Mouse (Mus musculus) c-Kit-positive CD71-positive TER-119-negative erythroid progenitor cells, embryonic 14.5 days (primary cell): ENCODE results near the gene Ahr.

ENCODE experiments used
- DNase-seq: peaks from one replicate; pipeline ENCODE4 v3.0.0-alpha.2; 2013; ENCODE audit warnings: low read depth

The Ahr gene

DNA sequence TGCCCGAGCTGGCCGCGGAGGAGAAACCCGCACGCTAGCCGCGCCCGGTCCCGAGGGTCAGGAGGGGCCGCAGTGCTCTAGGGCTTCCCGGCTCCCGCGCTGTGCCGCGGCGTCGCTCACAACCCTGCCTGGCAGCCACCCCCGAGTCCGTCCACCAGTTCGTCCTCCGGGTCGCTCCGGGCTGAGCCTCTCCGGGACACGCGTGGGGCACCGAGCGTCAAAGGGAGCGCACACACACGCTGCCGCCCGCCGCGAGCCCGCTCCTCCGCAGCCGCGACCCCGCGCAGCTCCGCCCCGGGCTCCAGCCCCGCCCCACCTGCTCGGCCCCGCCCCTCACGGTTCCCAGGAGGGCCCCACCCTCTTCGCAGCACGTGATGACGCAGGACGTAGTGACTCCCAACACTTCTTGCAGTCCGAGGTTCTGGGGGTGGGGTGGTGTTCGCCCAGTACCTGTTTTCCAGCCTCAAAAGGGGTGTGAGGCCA, at the start of gene Ahr:
Gene Ahr (minus strand): TSS at position 285 of the 483 bp plus-strand sequence.
- peak; percentile 64 for DNase-seq

DNA sequence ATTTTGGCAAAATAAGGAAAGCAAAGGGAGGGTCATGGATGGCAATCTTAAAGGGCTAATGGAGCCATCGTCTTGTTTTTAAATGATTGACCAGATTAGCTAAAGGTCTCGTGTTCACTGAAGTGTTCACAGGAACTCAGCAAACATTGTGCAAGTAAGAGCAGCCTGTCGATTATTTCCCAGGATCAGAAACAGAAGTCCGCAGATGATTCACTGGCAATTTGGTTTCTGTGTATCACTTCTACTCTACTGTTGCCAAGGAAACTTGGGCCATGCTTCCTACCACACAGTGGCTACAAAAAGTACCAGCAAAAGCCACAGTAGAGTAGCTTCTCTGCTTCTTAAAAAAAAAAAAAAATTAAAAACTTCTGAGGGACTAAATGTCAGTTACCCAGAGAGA, 44.0 kb upstream of the Ahr start:
- no peak for DNase-seq

DNA sequence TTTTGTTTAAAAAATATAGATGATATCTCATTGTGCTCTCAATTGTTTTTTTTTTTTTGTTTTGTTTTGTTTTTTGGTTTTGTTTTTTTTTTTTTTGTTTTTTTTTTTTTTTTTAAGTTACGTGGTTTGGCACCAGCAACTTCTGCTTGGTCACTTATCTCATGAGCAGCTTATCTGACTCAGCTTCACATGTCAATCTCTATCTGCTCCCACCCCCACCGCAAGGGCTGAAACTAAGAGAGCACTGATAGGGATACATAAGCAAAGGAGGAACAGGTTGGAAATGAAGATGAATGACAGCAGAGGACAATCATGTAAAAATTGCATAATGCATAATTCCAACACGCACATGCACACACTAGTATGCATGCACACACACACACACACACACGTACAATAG, 41.3 kb upstream of the Ahr start:
- DNase-seq, result no peak

DNA sequence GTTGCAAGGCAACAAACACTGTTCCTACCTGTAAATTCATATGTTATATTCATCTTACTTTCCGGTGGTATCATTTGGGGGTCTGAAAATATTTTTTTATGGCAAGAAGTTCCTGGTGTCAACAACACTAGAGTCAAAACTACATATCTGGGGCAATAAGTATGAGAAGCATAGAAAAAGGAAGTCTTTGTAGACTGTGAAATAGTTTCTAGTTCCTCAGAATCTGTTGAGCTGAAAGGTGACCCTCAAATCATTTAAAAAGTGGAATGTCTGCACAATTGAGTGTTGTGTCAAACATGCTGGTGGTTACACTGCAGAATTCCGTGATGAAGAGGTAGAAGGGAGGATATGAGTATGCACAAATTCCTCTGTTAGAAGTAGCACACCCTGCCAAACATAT, 38.9 kb upstream of the Ahr start:
- DNase-seq, result no peak

DNA sequence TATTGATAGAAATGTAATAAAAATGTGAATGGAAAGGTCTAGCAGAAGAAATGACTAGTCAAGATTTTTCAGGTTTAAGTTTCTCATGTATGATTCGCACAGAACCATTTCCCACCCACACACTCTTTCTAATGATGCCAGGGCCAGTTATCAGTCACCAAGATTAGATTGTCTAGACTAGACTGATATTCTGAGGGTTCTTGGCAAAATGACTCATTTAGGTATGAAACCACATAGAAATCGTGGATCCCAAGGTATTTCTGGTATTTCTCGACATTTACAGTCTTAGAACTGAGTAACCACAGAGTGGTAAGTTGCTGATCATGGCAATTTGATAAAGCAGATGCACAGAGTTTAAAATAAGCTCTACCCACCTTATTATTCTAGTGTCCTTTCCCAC, 28.0 kb upstream of the Ahr start:
- no peak for DNase-seq

DNA sequence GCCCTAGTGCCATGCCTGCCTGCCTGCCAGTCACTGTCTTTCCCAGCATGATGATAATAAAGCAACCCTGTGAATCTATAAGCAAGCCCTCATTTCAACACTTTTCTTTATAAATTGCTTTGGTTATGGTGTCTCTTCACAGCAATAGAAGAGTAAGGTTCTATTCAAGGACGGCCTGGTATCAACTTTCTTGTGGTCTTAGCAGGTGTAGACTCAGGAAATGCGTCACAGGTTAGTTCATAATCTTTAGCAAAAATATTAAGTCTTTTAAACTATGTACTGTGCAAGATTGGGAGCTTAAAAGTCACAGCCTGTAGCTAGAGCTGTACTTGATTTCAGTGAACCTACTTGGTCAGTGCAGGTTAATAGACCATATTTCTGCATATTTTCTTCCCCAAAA, 24.0 kb upstream of the Ahr start:
- DNase-seq, result no peak

DNA sequence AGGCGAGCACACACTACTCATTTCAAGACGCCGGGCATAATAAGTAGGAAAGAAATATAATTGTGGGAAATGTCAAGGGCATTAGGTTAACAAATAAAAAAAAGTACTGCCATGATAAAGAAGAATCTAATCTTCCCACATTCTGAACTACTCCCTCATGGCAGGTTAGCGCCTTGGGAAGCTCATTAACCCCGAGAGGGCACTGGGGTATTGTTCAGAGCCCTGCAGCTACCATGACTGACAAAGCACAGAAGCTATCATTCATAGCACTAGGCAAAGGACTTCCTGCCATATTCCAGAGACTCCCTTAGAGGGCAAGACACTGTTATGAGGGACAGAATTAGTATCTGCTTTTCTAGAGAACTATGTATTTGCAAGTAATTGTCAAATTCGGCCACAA, 21.1 kb upstream of the Ahr start:
- DNase-seq, result no peak

DNA sequence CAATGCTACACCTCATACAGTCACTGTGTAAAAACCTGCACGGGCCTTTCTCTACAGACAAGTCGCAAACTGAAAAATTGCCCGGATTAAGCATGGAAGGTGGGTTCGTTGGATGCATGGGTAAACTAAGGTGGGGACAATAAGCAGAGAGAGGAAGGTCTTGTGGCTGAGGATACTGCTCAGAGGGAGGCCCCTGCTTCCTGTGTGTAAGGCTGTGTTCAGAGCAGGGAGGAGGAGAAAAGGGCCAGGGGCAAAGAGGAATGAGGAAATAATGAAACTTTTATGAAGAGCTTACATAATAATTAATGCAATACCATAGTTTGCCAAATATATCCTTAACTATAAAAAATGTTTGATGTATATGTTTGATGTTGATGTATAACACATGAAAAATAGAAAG, 19.5 kb upstream of the Ahr start:
- DNase-seq, result no peak

DNA sequence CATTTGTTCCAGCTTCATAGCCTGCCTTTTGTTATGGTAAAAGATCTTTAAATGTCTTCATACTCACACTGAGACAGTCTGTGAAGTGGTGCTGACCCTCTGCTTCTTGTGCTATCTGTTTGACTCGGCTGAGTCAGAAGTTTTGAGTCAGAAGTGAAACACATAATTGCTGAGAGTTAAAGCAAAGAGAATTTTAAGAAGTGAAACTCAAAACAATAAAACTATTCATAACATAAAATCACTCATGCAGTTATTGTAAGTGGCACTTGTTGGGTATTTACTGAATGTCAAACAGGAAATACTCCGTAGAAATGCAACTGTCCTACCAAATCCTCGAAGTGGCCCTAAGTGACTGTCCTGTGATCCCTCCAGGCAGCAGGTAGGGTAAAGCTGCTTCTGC, 18.3 kb upstream of the Ahr start:
- DNase-seq, result no peak

DNA sequence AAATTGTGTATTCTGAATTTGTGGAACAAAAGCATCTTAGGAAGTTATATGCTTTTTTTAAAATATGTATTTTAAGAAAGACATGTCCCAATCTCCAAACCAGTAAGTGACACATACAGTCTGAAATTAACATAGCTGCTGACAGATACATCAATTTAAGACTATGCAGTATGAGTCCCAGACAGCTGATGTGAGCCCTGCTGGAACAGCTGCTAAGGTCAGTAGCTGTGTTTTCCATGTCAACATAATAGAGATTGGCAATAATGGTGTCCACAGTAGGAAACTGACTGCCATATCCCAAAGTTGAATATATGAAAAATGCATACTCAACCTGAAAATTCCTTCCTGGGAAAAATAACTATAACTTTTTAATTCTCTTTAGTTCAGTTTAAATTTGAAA, 15.5 kb upstream of the Ahr start:
- DNase-seq, result no peak

DNA sequence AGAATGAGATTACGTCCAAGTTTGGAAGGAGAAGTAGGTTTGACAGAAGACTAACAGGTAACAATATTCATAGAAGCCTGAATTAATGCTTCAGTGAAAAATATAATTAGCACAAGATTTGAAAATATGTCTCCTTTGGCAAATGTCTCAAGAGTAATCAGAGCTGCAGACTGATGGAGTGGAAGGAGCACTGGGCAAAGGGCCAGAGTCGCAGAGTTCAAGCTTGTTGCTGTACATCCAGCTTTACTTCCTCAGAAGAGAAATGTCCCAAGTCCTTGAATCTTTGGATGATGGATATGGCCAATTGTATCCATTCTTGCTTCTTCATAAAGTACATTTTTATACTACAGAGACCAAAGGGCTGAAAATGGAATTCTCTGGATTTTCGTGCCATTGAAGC, 8.0 kb upstream of the Ahr start:
- DNase-seq, result no peak

DNA sequence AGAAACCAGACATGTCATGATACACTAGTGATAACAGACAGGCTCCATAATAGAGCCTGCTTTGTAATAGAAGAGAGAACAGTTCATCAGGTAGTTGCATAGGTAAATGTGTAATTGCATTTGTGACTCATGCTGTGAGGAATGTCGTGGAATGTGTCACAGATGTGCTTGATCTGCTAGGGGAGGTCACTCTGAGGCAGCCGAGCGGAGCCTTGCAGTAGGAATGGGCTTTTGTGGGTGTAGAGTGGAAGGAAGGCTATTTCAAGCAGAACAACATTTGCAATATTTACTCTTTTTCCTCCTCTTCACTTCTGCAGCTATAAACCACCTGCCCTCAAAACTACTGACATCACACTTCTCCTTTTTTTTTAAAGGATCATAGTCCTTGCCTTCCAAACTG, 4.0 kb upstream of the Ahr start:
- DNase-seq, result no peak

DNA sequence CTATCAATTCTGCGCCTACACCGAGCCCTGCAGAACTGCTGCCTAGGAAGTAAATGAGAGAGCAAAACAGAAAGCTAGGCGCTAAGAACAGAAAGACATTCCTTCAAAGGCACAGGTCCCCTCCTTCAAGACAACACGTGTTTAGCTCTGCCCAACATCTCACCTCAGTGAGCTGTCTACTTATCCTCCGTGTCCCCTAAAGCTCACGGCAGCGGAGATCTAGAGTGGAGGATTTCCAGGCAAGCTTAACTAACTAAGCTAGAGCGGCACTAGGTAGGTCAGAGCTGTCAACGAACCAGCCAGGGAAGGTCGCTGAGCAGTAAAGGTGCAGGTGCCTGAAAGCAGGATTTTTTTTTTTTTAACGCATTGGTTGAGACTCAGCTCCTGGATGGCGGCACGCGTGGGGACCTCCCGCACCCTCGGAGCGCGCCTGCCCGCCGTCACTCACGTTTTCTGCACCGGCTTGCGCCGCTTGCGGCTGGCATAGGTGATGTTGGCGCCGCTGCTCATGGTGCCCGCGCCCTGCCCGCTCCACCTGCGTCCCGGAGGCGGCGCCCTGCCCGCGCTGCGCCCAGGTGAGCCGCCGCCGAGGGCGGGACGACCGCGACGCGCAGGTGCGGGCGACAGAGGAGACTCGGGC, 604 bp downstream of the Ahr start:
- DNase-seq, result peak; percentile 17

DNA sequence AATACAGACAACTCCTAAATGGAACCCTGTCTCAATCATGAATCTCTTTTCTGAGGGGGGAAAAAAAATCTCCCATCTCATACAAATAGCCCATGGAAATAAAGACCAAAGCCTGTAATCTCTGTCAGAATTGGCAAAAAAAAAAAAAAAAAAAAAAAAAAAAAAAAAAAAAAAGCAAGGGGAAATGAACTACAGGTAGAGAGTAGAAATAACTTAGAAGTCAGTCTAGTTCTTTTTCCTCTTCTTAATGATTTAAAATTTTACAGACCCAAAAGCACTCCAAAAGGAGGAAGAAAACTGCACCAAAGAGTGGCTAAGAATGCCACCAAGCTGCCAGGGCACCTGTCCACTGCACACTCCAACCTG, 1.1 kb downstream of the Ahr start:
- no peak for DNase-seq

DNA sequence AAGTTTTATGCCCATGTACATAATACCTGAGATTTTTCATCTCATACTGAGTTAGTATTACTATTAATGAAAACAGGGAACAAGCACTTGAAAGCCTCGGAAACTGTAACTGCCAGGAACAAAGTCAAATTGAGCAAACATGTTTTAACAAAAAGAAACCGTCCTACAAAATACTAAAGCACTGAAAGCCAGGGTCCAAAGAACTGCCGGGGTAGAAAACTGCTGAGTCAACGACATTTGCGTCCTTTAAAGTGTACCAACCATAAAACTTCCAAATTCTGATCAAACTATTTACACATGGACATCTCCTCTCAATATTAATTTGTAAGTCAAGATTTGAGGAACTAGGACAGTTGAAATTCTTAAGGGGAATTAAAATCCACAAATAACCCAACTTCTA, 1.7 kb downstream of the Ahr start:
- DNase-seq, result no peak

DNA sequence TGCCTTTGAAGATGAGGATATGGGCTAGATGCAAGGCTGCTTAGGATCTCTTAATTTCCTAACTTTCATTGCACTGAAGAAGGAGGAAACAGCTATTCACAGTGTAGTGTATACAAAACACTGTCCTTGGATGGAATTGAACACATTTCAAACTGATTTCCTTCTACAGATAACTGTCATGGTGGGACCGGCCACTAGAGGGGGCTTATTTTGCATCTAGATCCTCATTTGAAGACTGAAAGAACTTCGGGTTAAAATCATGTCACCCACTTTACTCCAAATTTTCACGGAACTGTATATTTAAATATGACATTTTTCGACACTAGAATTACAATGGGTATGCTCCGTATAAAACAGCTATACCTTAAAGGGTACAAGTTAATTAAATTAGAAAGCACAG, 2.7 kb downstream of the Ahr start:
- DNase-seq, result peak; percentile 66

DNA sequence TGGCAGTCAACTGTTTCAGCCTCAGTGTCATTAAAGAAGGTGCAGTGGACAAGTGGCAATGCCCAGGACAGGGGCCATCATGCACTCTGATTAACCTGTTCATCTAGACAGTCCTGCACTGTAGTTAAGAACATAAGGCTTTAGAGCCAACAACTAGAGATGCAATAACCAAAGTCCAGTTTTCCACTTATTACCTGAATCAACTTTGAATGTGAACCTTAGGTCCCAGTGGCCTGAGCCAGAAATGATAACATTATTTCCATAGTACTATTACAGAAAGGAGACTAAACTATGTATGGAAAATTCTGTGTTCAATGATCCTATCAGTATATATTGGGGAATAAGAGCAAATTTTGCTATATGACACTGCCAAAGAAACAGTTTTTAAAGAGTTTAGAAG, 4.3 kb downstream of the Ahr start:
- DNase-seq, result no peak

DNA sequence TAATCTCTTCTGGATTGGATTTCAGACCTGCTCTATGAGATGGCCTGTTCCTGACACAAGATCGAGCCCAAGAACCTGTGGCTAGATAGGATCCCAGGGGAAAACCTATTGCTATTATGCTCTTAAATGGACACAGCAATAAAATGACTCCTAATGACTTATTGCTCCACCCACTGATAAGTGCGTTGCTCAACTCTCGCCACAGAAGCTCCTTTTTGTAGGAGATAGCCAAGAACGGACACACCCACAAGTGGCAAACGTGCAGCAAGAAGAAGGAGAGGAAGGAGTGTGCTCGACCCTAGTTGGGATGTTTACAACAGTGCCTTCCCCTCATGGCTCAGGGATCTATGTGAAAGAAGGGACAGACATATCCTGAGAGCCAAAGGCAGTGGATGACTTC, 7.4 kb downstream of the Ahr start:
- DNase-seq, result peak; percentile 65

DNA sequence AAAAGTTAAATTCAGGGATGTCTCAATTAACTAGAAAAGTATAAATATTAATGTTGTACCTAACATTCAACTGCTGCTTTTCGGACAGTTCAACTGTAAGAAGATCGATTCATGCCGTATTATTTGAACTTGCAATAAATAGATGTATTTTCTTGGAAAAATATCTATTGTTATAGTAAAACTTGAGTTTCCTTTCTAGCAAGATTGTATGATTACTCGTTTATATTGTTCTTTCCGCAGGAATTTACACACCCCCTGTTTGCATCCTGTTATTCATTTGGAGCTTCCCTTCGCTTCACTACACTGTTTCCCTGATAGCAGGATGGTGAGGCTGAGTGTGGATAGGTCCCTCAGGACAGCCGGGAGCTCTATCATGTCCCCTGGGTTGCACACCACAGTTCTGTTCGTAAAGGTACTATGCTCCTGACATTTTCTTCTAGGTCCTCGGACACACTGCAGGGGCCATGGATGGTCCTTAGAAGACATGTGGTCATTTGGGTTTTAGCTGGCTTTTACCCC, 12.2 kb downstream of the Ahr start:
- no peak for DNase-seq

DNA sequence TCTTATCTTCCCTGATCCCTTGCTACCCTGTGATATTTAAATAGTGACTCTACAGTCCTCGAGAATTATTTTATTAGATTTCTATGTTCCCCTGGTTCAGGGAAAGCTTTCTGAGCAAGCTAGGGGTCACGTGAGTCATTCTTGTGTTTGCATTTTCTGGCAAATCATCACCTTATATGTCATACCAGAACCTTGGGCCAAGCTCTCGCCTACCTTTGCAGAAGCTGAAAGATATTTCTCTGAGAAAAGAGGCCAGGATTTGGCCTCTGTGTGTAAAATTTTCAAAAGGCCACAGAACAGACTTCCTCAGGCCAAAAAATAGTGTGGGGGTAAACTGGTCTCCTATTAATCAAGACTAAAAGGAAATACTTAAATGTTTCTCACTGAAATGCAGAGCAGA, 19.2 kb downstream of the Ahr start:
- no peak for DNase-seq

DNA sequence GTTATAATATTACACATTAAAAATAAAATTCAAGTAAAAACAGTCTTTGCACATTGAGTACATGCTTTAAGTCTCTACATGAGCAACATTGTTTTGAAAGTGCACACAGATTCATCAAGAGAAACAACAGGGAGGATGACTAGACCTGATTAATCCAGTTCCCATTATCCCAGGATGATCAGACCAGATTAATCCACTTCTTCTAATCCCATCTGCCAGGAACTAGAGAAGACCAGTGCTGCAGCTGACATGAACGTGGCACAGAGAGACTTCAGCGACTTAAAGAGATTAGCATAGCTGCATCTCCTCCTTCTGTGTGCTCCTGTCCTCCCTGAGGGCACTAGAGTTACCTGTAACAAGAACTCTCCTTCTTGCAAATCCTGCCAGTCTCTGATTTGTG, 20.2 kb downstream of the Ahr start:
- no peak for DNase-seq

DNA sequence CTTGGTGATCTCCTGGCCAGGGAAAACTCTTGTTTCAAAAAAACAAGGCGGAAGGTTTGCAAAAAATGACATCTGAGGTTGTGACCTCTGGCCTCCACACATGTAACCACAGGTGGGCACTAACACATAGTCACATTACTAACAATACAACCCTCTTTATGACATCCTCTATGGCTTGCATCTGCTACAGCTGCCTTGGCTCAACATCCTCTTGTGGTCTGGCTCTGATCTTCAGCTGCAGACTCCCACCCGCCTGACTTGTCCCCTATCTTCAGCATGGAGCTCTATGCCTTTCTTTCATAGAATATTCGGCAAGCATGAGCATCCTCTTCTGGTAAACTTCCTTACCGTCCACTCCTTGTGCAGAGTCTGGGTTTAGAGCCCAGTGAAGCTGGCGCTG, 24.1 kb downstream of the Ahr start:
- DNase-seq, result no peak

DNA sequence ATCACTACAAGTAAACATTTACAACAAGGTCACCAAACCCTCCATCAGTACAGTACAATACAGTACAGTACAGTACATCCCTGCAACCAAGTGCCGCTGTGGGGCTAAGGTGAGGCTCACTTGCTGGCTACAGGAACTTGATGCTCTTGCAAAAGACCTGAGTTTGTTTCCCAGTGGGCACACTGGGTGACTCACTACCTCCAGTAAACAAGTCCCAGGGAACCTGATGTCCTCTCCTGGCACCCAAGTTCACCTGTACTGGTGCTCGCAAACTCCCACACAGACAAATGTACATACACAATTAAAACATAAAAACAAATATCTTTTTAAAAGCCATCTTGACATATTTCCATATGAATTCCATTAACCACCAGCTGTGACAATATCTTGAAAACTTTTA, 28.5 kb downstream of the Ahr start:
- no peak for DNase-seq

DNA sequence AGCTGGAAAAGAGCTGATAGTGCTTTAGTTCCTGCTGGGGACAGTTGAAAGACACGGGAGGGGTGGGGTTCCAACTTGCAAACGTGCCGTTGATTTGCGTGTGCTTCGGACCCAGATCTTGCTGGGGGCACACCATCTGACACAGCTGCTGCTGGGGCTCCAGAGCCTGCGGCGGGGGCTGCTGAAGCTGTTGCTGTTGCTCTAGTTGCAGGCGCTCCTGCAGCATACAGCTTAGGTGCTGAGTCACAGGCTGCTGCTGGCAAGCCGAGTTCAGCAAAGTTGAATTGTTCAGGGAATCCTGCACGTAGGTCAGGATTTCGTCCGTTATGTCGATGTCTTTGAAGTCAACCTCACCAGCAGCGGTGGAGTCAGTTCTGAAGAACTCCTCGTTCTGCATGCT, 30.8 kb downstream of the Ahr start:
- DNase-seq, result no peak

DNA sequence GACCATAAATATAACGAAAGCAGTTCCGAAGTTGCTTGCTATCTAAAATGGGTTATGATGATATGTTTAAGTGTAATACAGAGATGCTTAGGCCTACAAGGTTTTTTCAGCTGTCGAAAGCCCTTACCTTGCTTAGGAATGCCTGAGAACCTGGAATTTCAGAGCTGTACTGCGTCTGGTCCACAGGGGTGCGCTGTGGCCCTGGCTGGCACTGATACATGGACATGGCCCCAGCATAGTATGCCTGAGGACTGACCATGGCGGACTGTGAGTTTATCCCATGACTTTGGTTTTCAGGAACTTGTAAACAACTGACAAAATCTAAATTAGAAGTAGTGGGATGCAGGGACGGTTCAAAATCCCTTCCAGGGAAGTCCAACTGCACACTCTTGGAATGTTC, 31.3 kb downstream of the Ahr start:
- no peak for DNase-seq
